Mouse (Mus musculus) CH12.LX (cell line): ENCODE results near the gene Icmt. TPM values are rescaled to one million over a fixed set of nuclear protein-coding genes. Genes with fewer than 3 reads are reported as not detected.

Source experiments
- DNase-seq: peaks from one replicate; pipeline ENCODE4 v3.0.0-alpha.2; 2013; ENCODE audit errors: extremely low read depth
- H3K27ac ChIP-seq: 2 replicates; pipeline ENCODE4 v1.5.1; 2012; ENCODE audit warnings: low read depth, mild to moderate bottlenecking, control low read depth, moderate library complexity; ENCODE audit not compliant: insufficient read depth
- H3K27me3 ChIP-seq: replicated peaks from 2 replicates; pipeline ENCODE3; 2012; ENCODE audit warnings: inconsistent platforms
- H3K36me3 ChIP-seq, 2 experiments: replicated peaks in 1 of 2; 2 replicates each; pipeline versions ENCODE3 to v1.6.1; 2012; ENCODE audit warnings: inconsistent platforms in 1 of 2, low read length in 1 of 2, mild to moderate bottlenecking in 1 of 2, mixed read lengths in 1 of 2, moderate library complexity in 1 of 2; ENCODE audit not compliant: control insufficient read depth in 1 of 2, insufficient read depth in 1 of 2
- H3K4me1 ChIP-seq, 2 experiments: 2 replicates each; pipeline ENCODE4 v1.6.1; 2012; ENCODE audit warnings: inconsistent platforms in 1 of 2, moderate library complexity in 1 of 2; ENCODE audit not compliant: insufficient read depth in 2 of 2, control insufficient read depth in 1 of 2
- H3K4me2 ChIP-seq: 2 replicates; pipeline ENCODE4 v1.6.1; 2012; ENCODE audit warnings: low read depth, mild to moderate bottlenecking, control low read depth; ENCODE audit not compliant: poor library complexity, insufficient read depth, severe bottlenecking
- H3K4me3 ChIP-seq, 3 experiments: fragments of 150-350 bp in 1 of 3; sonication (generic) in 1 of 3; replicated peaks in 1 of 3; 2 replicates each; pipeline versions ENCODE3 to v1.5.1; 2011 to 2012; ENCODE audit warnings: low read depth in 2 of 3, low read length in 2 of 3, mild to moderate bottlenecking in 2 of 3, moderate library complexity in 2 of 3, control low read depth in 1 of 3, improper control_type of control experiment in 1 of 3, inconsistent platforms in 1 of 3, mixed read lengths in 1 of 3; ENCODE audit not compliant: poor library complexity in 1 of 3
- H3K79me2 ChIP-seq: replicated peaks from 2 replicates; pipeline ENCODE4 v1.6.1; 2012; ENCODE audit warnings: mild to moderate bottlenecking, moderate library complexity; ENCODE audit not compliant: control insufficient read depth, poor library complexity, insufficient read depth, severe bottlenecking; ENCODE audit errors: extremely low read depth
- H3K9ac ChIP-seq: 2 replicates; pipeline ENCODE4 v1.6.1; 2012; ENCODE audit warnings: low read depth, mild to moderate bottlenecking, control low read depth, moderate library complexity; ENCODE audit not compliant: insufficient read depth
- H3K9me3 ChIP-seq: replicated peaks from 2 replicates; pipeline ENCODE3; 2012; ENCODE audit warnings: low read length, inconsistent platforms, mixed read lengths
- BHLHE40 ChIP-seq: IDR thresholded peaks from 2 replicates; pipeline ENCODE4 v1.6.1; 2011; ENCODE audit warnings: mild to moderate bottlenecking, low read depth, low read length, improper control_type of control experiment
- CHD2 ChIP-seq: IDR thresholded peaks from 2 replicates; pipeline ENCODE4 v1.6.1; 2011; ENCODE audit warnings: low read length, improper control_type of control experiment
- CTCF ChIP-seq, 2 experiments: IDR thresholded peaks in 1 of 2; conservative IDR thresholded peaks in 1 of 2; 2 replicates each; pipeline ENCODE4 v1.5.1; 2011 to 2012; ENCODE audit warnings: low read depth in 2 of 2, low read length in 2 of 2, improper control_type of control experiment in 1 of 2, inconsistent platforms in 1 of 2, mild to moderate bottlenecking in 1 of 2, moderate library complexity in 1 of 2
- E2F4 ChIP-seq: IDR thresholded peaks from 2 replicates; pipeline ENCODE4 v1.6.1; 2011; ENCODE audit warnings: low read depth, low read length, improper control_type of control experiment; ENCODE audit not compliant: insufficient replicate concordance
- ELF1 ChIP-seq: IDR thresholded peaks from 2 replicates; pipeline ENCODE4 v1.6.1; 2014; ENCODE audit warnings: low read depth, mild to moderate bottlenecking, inconsistent platforms, low read length, improper control_type of control experiment
- EP300 ChIP-seq: IDR thresholded peaks from 2 replicates; pipeline ENCODE4 v1.6.1; 2011; ENCODE audit warnings: low read length, improper control_type of control experiment
- ETS1 ChIP-seq: conservative IDR thresholded peaks from 2 replicates; pipeline ENCODE4 v1.6.1; 2012; ENCODE audit warnings: low read depth, mild to moderate bottlenecking, inconsistent platforms, low read length, improper control_type of control experiment, moderate library complexity
- GABPA ChIP-seq: IDR thresholded peaks from 2 replicates; pipeline ENCODE4 v1.6.1; 2012; ENCODE audit warnings: low read depth, low read length, improper control_type of control experiment, inconsistent platforms; ENCODE audit not compliant: insufficient replicate concordance
- HCFC1 ChIP-seq: IDR thresholded peaks from 2 replicates; pipeline ENCODE4 v1.6.1; 2012; ENCODE audit warnings: low read depth, mild to moderate bottlenecking, inconsistent platforms, low read length, improper control_type of control experiment
- IRF4 ChIP-seq: IDR thresholded peaks from 2 replicates; pipeline ENCODE4 v1.6.1; 2014; ENCODE audit warnings: low read depth, mild to moderate bottlenecking, inconsistent platforms, low read length, improper control_type of control experiment
- JUN ChIP-seq: IDR thresholded peaks from 2 replicates; pipeline ENCODE4 v1.6.1; 2011; ENCODE audit warnings: low read depth, mild to moderate bottlenecking, low read length, improper control_type of control experiment, moderate library complexity; ENCODE audit not compliant: insufficient read depth
- JUND ChIP-seq: conservative IDR thresholded peaks from 2 replicates; pipeline ENCODE4 v1.6.1; 2011; ENCODE audit warnings: low read depth, low read length, improper control_type of control experiment
- KAT2A ChIP-seq: IDR thresholded peaks from 2 replicates; pipeline ENCODE4 v1.6.1; 2012; ENCODE audit warnings: low read length, improper control_type of control experiment, inconsistent platforms; ENCODE audit not compliant: insufficient replicate concordance
- MAFK ChIP-seq: IDR thresholded peaks from 2 replicates; pipeline ENCODE4 v1.6.1; 2011; ENCODE audit warnings: low read length, improper control_type of control experiment; ENCODE audit not compliant: insufficient replicate concordance
- MAX ChIP-seq: IDR thresholded peaks from 2 replicates; pipeline ENCODE4 v1.6.1; 2011; ENCODE audit warnings: low read length, improper control_type of control experiment
- MAZ ChIP-seq: IDR thresholded peaks from 2 replicates; pipeline ENCODE4 v1.6.1; 2012; ENCODE audit warnings: low read depth, mild to moderate bottlenecking, inconsistent platforms, low read length, improper control_type of control experiment, moderate library complexity
- MXI1 ChIP-seq: IDR thresholded peaks from 2 replicates; pipeline ENCODE4 v1.6.1; 2011; ENCODE audit warnings: mild to moderate bottlenecking, low read depth, low read length, improper control_type of control experiment
- MYC ChIP-seq: IDR thresholded peaks from 2 replicates; pipeline ENCODE4 v1.6.1; 2011; ENCODE audit warnings: low read depth, mild to moderate bottlenecking, improper control_type of control experiment, low read length
- NELFE ChIP-seq: IDR thresholded peaks from 2 replicates; pipeline ENCODE4 v1.6.1; 2011; ENCODE audit warnings: low read depth, low read length, improper control_type of control experiment
- NRF1 ChIP-seq: IDR thresholded peaks from 2 replicates; pipeline ENCODE4 v1.6.1; 2014; ENCODE audit warnings: low read depth, mild to moderate bottlenecking, inconsistent platforms, low read length, improper control_type of control experiment, moderate library complexity
- PAX5 ChIP-seq: IDR thresholded peaks from 2 replicates; pipeline ENCODE4 v1.6.1; 2012; ENCODE audit warnings: low read length, inconsistent platforms, mixed read lengths
- POLR2A ChIP-seq: IDR thresholded peaks from 2 replicates; pipeline ENCODE4 v1.6.1; 2011; ENCODE audit warnings: low read depth, mild to moderate bottlenecking, improper control_type of control experiment, low read length
- POLR2AphosphoS2 ChIP-seq: IDR thresholded peaks from 2 replicates; pipeline ENCODE4 v1.6.1; 2011; ENCODE audit warnings: low read depth, low read length, improper control_type of control experiment
- RAD21 ChIP-seq: IDR thresholded peaks from 2 replicates; pipeline ENCODE4 v1.6.1; 2011; ENCODE audit warnings: low read depth, mild to moderate bottlenecking, low read length, improper control_type of control experiment, moderate library complexity
- RCOR1 ChIP-seq: conservative IDR thresholded peaks from 2 replicates; pipeline ENCODE4 v1.6.1; 2012; ENCODE audit warnings: low read depth, mild to moderate bottlenecking, inconsistent platforms, low read length, improper control_type of control experiment
- SIN3A ChIP-seq: IDR thresholded peaks from 2 replicates; pipeline ENCODE4 v1.6.1; 2012; ENCODE audit warnings: low read length, improper control_type of control experiment, inconsistent platforms
- SMC3 ChIP-seq: IDR thresholded peaks from 2 replicates; pipeline ENCODE4 v1.6.1; 2011; ENCODE audit warnings: low read depth, low read length, improper control_type of control experiment
- TBP ChIP-seq: conservative IDR thresholded peaks from 2 replicates; pipeline ENCODE4 v1.6.1; 2011; ENCODE audit warnings: low read depth, low read length, improper control_type of control experiment
- TCF12 ChIP-seq: IDR thresholded peaks from 2 replicates; pipeline ENCODE4 v1.6.1; 2014; ENCODE audit warnings: low read depth, mild to moderate bottlenecking, inconsistent platforms, low read length, improper control_type of control experiment
- UBTF ChIP-seq: IDR thresholded peaks from 2 replicates; pipeline ENCODE4 v1.6.1; 2012; ENCODE audit warnings: low read depth, mild to moderate bottlenecking, inconsistent platforms, low read length, improper control_type of control experiment, moderate library complexity
- USF1 ChIP-seq: IDR thresholded peaks from 2 replicates; pipeline ENCODE4 v1.6.1; 2014; ENCODE audit warnings: low read depth, mild to moderate bottlenecking, inconsistent platforms, low read length, improper control_type of control experiment
- ZC3H11A ChIP-seq: IDR thresholded peaks from 2 replicates; pipeline ENCODE4 v1.6.1; 2012; ENCODE audit warnings: low read depth, mild to moderate bottlenecking, inconsistent platforms, low read length, improper control_type of control experiment
- ZKSCAN1 ChIP-seq: IDR thresholded peaks from 2 replicates; pipeline ENCODE4 v1.6.1; 2012; ENCODE audit warnings: low read depth, inconsistent platforms, low read length, improper control_type of control experiment, borderline replicate concordance
- ZMIZ1 ChIP-seq: IDR thresholded peaks from 2 replicates; pipeline ENCODE4 v1.6.1; 2012; ENCODE audit warnings: low read depth, mild to moderate bottlenecking, inconsistent platforms, low read length, improper control_type of control experiment
- ZNF384 ChIP-seq: IDR thresholded peaks from 2 replicates; pipeline ENCODE4 v1.6.1; 2012; ENCODE audit warnings: low read depth, low read length, improper control_type of control experiment, inconsistent platforms
- dilution Hi-C: fragments of 300-500 bp; cut with MboI; formaldehyde crosslinking; loops from 2 replicates; pipeline ENCODE4 v1.14.3; 2020; ENCODE audit warnings: low sequenced_read_pairs; ENCODE audit not compliant: extremely low pct_unique_long_range_greater_than_20kb, extremely low pct_ligation_motif_present
- in situ Hi-C: fragments of 300-500 bp; cut with MboI; formaldehyde crosslinking; loops from 3 replicates; pipeline ENCODE4 v1.14.3; 2019; ENCODE audit warnings: low sequenced_read_pairs, low pct_ligation_motif_present, low pct_unique_long_range_greater_than_20kb, mixed read lengths
- polyA plus RNA-seq: library from polyadenylated mRNA; unstranded; fragments of >175 nt; gene quantifications from 2 replicates; pipeline ENCODE4 v1.2.1, GENCODE M21; 2012; ENCODE audit warnings: low read depth; ENCODE audit not compliant: insufficient read length
- total RNA-seq, 2 experiments: library from RNA; depleted of rRNA; stranded (reverse); fragments of 300-350 nt in 1 of 2; fragments of >200 nt in 1 of 2; gene quantifications; 2 replicates each; pipeline ENCODE4 v1.2.3; 2012 to 2014

The Icmt gene
- total RNA-seq (2012; rRNA removed) (21.5 and 27.4 TPM in 2 replicates), total RNA-seq (2014; rRNA removed) (17.8 and 18.5 TPM in 2 replicates), polyA plus RNA-seq (24.2 and 29.8 TPM in 2 replicates)

DNA sequence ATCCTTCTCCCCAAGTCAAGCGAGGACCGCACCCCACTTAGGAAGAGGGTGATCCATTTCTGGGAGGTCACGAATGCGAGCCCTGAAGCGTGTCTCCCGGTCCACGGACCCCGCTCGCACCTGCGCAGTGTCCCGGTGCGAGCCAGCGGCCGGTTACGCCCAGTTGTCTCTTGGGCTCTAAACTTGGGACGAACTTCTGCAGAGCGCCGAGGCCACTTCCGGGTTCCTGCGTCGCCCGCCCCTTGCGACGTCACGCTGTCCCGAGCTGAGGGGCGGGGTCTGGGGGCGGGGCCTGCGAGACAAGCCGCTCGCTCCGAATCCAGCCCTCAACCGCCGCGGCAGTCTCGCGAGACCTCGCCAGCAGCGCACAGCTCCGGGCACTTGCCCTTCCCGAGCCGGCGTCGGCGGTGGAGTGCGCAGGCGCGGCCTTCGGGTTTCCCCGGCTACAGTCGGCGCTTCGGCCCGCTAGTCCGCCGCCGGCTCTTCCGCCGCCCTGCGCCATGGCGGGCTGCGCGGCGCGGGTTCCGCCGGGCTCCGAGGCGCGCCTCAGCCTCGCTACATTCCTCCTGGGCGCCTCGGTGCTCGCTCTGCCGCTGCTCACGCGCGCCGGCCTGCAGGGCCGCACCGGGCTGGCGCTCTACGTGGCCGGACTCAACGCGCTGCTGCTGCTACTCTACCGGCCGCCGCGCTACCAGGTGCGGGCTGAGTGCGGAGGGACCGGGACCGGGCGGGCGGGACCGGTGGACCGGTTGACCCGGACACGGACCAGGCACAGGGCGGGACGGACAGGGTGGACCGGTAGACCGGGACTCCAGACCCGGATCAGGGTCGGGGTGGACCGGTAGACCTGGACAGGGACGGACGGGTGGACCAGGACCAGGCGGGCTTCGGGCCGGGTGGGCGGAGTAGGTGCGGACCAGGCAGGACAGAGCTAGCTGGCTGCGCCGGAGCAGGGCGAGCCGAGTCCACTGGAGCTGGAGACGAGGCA is at the start of gene Icmt:
Icmt (plus strand) TSS at position 354 of the 988 bp plus-strand sequence.
- in situ Hi-C loops (loop anchor here (25.0 kb wide), 1 partner anchor 1815 kb away; no protein-coding TSS in a partner anchor), dilution Hi-C loops (no loop called here)

DNA sequence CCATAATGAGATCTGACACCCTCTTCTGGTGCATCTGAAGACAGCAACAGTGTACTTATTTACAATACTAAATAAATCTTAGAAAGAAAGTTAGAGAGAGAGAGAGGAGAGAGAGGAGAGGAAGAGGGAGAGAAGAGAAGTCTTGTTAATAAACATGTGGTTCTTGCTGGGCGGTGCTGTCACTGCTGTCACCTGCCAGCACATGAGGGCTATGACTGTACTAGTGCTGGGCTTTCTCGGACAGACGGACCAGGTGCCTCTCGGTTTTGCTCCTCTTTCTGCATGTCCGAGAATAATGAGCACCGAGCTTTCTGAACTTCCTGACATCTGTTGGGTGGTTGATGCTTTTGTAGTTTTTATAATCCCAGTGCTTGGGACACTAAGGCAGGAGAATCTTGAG is 46.4 kb upstream of the Icmt start:
- Histone ChIP-seq H3K4me2 (0 out of 2 replicates have a peak overlapping the region, but pooled peaks have one; percentile 35), H3K9me3 (no peaks in the 10 kb centered on the region), H3K4me1 (peaks cover 8 to 64% of the 10 kb centered on the region in 2 experiments), H3K36me3 (peaks cover 9 to 61% of the 10 kb centered on the region in 2 experiments), H3K79me2 (no peaks in the 10 kb centered on the region), H3K4me3 (no peak overlapping the region), H3K9ac (no peak overlapping the region), H3K27ac (no peak overlapping the region), H3K27me3 (no peaks in the 10 kb centered on the region)
- dilution Hi-C loops (no loop called here), in situ Hi-C loops (no loop called here)
- DNase-seq: no peak
- TF ChIP-seq TCF12 (peak; percentile 85), MYC (no peak; the same call in none of the 2 replicates), USF1 (no peak), MAFK (no peak), CTCF (conservative IDR thresholded peaks at IDR 0.05 in 1 of 2, IDR thresholded peaks at IDR 0.05 in 1 of 2; ENCODE audit: low read depth in 2 of 2, low read length in 2 of 2) (peak in 1 of 2 experiments; percentile 47; a peak in 1 of 4 replicates), MAX (peak; percentile 69), TBP (no peak), RCOR1 (no peak), SMC3 (0 out of 2 replicates have a peak, but pooled peaks have one; percentile 21), JUN (0 out of 2 replicates have a peak, but pooled peaks have one; percentile 25), ZMIZ1 (no peak), POLR2A (no peak), ZKSCAN1 (no peak), SIN3A (peak; percentile 58), NELFE (no peak), PAX5 (no peak), KAT2A (no peak), ETS1 (no peak; the same call in 1 of the 2 replicates)

More for the DNA sequence above, at the start of gene Icmt:
- Histone ChIP-seq H3K27me3 (peaks cover 21% of the 10 kb centered on the region), H3K4me3 (peak within 1 kb of the TSS; percentile 81 to 96 (median 87)), H3K79me2 (peaks cover 5% of the 10 kb centered on the region; the same call in 1 of the 2 replicates), H3K36me3 (peaks cover 23 to 30% of the 10 kb centered on the region in 2 experiments), H3K4me1 (peaks cover 9 to 43% of the 10 kb centered on the region in 2 experiments; a peak in 3 of 4 replicates), H3K27ac (peak within 1 kb of the TSS; percentile 56), H3K4me2 (peak within 1 kb of the TSS; percentile 89), H3K9me3 (no peaks in the 10 kb centered on the region), H3K9ac (peak within 1 kb of the TSS; percentile 92)
- DNase-seq: peak; percentile 98
- no peak for TF ChIP-seq RAD21
- peak; percentile 84 for TF ChIP-seq NRF1
- peak; percentile 72 for TF ChIP-seq NELFE
- TF ChIP-seq HCFC1: peak; percentile 85
- peak; percentile 56 for TF ChIP-seq SIN3A
- 0 out of 2 replicates have a peak, but pooled peaks have one; percentile 28 for TF ChIP-seq BHLHE40
- TF ChIP-seq MYC: 0 out of 2 replicates have a peak, but pooled peaks have one; percentile 22
- TF ChIP-seq E2F4: no peak
- TF ChIP-seq POLR2A: peak; percentile 94
- no peak for TF ChIP-seq ETS1
- no peak for TF ChIP-seq GABPA
- TF ChIP-seq ZMIZ1: peak; percentile 88
- TF ChIP-seq TBP: 0 out of 2 replicates have a peak, but pooled peaks have one; percentile 2
- no peak for TF ChIP-seq MAX
- TF ChIP-seq EP300: no peak
- peak; percentile 99 for TF ChIP-seq CHD2
- 0 out of 2 replicates have a peak, but pooled peaks have one; percentile 25 for TF ChIP-seq KAT2A
- TF ChIP-seq POLR2AphosphoS2: peak; percentile 57; the same call in 1 of the 2 replicates
- no peak for TF ChIP-seq ZNF384
- 0 out of 2 replicates have a peak, but pooled peaks have one; percentile 73 for TF ChIP-seq UBTF
- peak; percentile 59; the same call in 1 of the 2 replicates for TF ChIP-seq MXI1
- TF ChIP-seq TCF12: peak; percentile 60
- peak; percentile 100 for TF ChIP-seq ELF1
- peak; percentile 49; the same call in 1 of the 2 replicates for TF ChIP-seq IRF4
- TF ChIP-seq JUND: no peak
- no peak for TF ChIP-seq MAZ
- no peak for TF ChIP-seq ZC3H11A
- no peak for TF ChIP-seq RCOR1
